Mouse (Mus musculus) spleen, embryonic (tissue): ENCODE results near the gene Gucy2g.

Experiments
- CTCF ChIA-PET: fragments of 350-600 bp; sonication (Branson Sonifier 250); formaldehyde crosslinking; loops from one replicate; lab custom pipeline; 2022; lab: Charles Lee

Gucy2g gene

DNA sequence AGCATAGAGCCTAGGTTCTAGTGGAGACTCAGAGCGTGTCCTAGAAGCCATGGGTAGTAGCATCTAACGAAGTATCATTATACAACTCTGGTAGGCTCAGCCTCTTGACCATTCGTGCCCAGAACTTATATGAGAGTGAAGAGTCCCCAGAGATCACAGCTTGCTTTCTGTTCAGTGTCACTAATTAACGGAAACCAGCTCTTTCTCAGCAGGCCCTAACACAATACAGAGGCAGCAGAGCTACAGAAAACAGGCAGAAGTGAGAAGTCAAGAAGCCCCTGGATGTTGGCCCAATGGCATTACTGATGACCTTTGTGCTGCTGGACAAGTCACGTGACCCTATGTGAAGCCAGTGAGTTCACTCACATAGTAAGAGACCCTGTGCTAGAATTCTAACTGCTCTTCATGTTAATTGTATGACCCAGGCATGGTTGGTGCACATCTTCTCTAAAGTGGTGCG lies at the start of gene Gucy2g:
Gene Gucy2g (minus strand): TSS at position 51 of the 460 bp plus-strand sequence.
- CTCF ChIA-PET, result no interaction called here

DNA sequence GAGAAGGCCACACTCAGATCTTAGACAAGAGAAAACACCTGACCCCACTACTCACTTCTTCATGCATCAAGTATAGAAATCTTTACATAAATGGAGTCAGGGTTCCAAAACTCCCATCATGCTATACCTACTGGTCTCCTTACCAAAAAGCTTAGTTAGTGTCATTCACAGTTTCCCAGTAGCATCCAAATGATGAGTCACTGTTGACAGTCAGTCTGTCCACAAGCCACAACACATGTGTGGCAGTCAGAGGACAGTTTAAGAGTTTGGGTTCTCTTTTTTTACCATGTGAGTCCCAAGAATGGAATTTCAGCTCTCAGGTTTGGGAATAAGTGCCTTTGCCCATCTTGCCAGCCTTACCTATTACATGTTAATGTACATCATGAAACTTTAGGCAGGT lies 47.9 kb upstream of the Gucy2g start:
- CTCF ChIA-PET, result interaction anchor here (0.7 kb wide), 1 partner anchor 44 kb away, joined by 6 read pairs; no protein-coding TSS in a partner anchor

DNA sequence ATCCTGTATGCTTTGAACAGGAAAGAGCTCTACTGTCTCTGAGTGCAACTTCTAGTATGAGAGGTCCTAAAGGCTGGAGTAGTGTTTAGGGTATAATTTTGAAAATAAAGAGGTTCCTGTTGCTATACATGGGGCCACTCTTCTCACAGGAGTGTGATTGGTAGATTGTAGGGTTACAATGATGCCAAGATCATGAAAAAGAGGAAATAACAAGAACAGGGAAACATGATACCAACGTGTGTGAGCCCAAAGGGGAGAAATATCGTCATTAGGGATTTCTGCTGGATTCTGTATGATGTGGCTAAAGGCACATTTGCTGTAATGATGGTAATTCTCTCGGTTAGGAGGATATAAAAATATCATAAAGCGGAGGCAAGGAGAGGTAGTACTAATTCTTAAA lies 45.0 kb upstream of the Gucy2g start:
- CTCF ChIA-PET, result no interaction called here

DNA sequence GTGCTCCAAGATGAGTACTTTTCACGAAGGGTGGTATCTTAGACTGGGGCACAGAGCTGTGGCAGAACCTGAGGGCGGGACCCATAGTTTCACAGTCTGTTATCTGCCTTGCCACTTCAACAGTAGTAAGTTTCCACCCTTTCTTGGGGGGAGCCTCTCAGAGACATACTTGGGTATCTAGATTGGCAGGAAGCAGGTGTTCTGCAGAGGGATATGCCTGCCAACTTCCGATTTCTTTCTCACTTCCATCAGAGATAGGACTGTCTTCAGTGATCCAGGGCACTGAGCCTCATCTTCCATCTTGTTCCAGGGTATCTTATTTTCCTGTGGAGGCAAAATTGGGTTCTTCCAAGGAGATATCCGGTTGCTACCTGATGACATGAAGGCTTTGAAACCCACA lies 43.1 kb upstream of the Gucy2g start:
- CTCF ChIA-PET, result no interaction called here

DNA sequence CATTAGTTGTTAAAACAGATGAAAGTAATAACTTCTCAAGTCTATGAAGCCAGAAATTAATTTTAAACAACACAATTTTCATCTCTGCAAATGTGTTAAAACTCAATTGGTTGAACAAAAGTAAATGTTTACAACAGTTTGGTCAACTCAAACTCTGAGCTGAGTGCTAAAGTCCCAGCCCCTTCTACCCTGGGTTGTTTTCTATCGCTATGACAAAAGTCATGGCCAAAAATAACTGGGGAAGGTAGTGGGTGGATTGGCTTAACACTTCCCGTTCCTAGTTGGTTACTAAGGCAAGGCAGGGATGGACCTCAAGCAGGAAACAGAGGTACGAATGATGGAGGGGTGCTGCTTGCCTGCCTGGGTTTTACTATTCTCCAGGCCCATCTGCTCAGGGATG lies 35.7 kb upstream of the Gucy2g start:
- CTCF ChIA-PET, result no interaction called here

DNA sequence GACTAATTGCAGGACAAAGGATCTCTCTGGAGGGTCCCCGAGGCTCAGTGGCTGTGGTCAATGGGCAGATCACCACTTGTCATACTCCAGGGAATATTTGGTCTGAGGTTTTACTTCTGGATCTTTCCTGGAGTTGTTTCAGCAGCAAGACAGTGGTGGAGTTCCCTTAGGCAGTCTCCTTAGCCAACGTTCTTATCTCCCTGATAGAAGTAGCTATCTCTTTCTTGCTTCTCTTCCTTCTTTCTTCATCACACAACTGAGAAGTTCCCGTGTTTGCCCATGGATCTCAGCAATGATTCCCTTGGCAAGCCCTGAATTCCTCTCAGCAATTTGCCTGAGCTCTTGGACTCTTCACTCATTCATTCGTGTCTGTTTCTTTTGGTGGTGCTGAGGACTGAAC lies 35.1 kb upstream of the Gucy2g start:
- CTCF ChIA-PET, result no interaction called here

DNA sequence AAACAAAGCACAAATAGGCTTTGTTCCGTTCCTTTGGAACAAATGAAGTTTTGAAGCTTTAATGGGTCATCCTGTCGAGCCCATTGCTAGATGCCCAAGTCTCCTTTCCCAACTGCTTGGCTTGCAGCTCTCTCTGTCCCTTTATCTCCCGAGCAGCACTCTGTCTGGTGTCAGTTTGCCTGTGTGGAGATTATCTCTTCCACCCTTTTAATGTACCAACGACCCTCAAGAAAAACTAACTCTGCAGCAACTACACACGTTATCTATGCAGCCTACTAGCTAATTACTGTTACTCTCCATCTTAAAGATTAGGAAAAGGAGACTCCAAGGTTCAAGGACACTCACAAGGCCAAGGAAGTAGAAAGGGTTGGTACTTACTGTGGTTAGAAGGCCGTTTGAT lies 32.3 kb upstream of the Gucy2g start:
- CTCF ChIA-PET, result no interaction called here

DNA sequence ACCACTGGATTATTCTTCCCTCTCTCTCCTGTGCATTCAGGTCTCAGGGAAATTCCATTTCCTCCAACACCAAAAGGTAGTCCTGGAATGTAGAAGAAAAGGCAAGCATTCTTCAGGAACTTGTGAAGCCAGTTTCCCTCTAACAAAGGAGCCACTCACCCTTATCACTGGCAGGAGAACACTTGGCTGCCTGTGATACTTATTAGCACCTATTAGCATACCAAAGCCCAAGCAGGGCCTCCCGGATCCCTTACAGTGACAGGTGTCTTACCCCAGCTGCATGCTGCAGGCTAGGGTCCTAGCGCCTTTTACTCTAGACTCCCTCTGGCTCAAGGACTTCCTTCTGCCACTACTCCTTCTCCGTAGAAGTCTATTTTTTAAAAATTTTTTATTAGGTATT lies 30.4 kb upstream of the Gucy2g start:
- CTCF ChIA-PET, result interaction anchor here (0.6 kb wide), 2 partner anchors 32 to 77 kb away, joined by 4 to 7 read pairs; no protein-coding TSS in a partner anchor

DNA sequence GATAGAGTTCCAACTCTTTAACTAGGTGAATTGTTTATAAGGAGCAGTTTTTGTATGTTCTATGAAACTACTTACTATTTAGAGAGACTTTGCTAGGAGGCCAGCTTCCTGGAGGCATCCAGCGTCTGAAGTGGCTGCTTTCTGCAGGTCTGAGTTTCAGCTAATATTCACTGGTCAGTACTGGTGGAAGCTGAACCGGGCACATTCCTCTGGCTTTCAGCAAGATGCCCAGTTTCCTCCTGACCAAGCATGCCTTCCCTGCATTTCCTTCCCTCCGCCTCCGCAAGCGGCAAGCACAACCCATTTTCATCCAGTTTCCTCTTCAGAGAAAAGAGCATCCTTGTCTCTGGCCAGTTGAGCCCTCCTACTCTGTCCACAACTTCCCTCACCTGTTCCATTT lies 28.0 kb upstream of the Gucy2g start:
- CTCF ChIA-PET, result no interaction called here

DNA sequence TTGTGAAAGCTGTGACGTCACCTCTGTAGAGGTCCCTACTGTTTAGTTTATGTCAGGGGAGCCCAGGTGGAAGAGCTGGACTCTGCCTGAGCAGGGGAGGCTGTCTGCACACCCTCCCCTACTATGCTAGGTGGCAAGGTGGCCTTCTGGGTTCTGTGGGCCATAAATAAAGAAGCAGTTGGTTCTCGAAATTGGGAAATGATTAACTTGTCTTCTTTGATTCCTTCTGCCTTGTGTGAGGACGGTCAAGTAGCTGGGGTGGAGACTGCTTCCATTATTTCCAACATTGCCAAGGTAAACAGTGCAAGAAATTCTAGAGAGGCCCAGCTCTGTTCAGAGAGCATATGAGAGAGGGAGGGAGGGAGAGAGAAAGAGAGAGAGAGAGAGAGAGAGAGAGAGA lies 27.1 kb upstream of the Gucy2g start:
- CTCF ChIA-PET, result interaction anchor here (0.6 kb wide), 1 partner anchor 23 kb away, joined by 3 read pairs; no protein-coding TSS in a partner anchor

DNA sequence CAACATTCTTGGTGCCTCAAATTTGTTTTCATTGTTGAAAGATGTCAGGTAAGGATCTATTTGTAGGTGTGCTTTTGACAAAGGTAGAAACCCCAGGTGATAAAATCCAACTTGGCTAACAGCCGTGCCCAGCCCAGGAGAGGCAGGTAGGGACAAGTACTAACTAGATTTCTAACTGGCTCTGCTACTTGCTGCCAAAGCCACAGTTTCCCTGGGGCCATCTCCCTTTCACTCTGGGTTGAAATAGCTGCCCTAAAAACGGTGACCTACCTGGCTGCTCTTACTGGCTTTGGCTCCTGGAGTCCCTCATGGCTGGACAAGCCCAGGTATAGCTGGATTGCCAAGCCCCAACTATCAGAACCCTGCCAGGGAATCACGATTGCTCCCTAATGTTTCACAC lies 25.8 kb upstream of the Gucy2g start:
- CTCF ChIA-PET, result no interaction called here

DNA sequence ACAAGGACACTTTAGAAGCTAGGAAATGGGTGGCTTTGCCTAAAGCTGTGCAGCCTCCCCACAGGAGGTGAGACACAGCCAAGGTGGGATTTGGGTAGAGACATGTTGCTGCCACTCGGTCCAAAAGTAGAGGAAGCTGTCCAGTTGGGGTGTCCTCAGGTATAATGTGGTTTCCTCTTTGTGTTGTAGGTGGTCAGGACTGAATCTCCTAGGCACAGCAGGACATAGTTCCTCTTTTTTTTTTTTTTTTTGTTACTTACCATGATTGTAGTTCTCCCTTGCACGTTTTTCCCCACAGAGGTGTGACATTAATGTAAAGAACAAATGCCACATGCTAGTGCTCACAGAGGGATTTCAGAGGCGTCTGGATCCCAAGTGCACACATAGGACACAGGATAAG lies 24.2 kb upstream of the Gucy2g start:
- CTCF ChIA-PET, result no interaction called here

DNA sequence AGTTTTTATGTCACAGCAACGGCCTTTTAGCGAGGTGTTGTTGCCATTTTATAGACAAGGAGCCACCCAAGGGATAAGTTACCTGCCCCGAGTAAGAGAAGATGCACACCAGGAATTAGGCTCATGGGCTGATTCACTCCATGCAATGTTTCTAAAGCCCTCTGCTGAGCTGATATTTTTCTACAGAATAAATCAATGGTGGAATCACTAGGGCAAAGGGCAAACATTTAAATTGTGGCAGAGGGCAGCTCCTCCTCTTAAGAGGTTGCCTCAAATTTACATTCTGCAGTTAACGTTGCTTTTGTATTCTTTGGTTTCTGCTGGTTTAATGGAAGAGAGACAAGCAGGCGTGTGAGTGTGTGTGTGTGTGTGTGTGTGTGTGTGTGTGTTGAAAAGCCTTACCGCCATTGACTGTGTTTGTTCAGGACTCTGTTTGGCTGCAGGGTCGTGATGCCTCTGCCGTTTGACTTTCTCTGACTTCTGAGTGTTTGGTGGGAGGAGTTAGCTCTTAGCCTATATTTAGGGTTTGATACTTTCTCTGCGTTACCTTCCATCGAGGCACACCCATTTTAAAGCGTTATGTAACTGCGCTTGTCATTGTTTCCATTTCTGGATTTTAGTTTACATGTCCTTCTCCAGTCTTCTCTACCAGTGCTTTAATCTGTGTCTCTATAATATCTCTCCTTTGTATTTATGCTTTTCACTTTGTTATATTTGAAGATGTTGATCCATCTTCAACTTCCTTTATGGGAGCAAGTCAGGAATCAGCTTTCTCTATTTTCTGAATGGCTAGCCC lies 19.6 kb upstream of the Gucy2g start:
- CTCF ChIA-PET, result no interaction called here

DNA sequence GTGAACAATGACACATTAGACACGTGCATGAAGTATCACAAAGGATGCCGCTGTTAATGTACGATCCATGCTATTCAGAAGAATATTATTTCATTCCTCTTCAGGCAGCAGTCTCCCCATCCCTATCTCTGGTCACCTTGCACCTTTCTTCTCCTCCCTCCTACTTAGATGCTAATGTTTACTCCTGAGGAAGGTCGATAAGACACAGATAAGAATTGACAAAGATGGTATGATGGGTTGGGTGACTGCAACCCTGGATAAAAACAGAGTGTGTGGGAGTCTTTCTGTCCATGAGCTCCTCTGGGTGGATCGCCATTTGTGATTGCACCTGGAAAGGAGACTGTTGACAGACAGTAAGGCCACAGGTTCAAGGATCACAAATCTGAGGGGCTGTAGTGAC lies 17.5 kb upstream of the Gucy2g start:
- CTCF ChIA-PET, result no interaction called here

DNA sequence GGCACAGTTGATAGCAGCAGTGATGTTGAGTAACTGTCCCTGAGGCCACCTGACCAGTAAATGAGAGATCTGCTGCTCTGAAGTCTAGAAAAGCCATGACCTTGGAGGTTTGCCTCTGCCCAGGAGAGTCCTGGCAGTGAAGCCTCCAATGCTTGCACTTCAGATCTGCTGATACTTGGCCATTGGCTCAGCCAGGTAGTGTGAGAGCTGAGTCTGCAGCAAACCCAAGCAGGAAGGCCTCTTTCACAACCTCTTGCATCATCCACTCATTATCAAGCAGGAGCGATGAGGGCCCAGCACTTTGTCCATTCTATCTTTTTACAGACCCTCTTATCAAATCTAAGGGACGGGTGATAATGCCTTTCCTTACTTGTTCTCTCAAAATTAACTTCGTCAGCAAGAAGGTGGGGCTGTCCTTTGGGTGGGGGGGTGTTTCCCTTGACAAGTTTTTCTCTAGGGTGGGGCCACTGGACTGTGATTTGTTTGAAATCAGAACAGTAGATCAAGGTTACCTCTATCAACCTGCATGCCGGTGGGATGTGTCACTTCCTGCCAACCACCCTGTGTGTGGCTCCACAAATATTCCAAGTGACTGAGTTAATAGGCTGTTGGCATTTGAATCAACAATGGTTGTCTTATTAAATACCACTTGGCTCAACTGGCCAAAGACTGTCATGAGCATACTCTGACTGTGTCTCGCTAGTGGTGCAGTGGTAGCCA lies 16.8 kb upstream of the Gucy2g start:
- CTCF ChIA-PET, result no interaction called here

DNA sequence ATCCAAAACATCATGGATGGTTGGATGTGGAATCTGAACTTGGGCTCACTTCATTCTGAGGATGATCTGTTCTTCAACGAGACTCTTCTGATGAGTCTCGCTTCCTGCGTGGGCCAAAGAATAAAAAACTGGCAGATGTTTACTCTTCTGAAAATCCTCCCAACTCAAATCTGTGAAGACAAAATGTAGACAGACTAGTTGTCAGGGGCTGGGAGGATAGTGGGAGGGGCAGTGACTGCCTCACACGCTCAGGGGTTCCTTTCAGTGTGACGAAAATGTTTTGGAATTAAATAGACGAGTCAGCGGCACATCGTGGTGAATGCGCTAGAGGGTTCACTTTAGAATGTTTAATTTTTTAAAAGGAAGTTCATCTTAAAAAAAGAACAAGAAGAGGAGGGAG lies 15.1 kb upstream of the Gucy2g start:
- CTCF ChIA-PET, result no interaction called here

DNA sequence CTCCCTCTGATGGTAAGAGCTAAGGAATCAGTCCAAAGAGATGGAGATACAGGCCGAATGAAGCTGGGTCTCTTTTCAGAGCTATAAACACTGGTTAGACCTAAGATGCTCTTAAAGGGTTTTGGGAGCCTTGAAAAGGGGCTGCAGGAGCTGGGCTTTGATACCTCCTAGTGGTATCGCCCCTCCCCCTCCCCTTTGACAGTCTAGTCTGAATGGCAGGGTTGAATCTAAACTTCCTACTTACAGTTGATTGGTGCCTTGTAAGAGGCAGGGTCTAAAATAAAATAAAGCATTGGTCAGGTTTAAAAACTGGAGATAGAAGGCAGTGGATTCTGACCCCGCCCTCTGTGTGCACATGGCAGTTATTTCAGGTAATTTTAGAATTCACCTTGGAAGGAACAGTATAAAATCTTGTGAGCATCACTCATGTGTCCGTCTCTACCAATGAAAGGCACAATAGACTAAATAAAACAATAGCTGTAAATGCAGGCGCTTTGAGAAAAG lies 13.5 kb upstream of the Gucy2g start:
- CTCF ChIA-PET, result interaction anchor here (0.6 kb wide), 1 partner anchor 78 kb away, joined by 8 read pairs; no protein-coding TSS in a partner anchor

DNA sequence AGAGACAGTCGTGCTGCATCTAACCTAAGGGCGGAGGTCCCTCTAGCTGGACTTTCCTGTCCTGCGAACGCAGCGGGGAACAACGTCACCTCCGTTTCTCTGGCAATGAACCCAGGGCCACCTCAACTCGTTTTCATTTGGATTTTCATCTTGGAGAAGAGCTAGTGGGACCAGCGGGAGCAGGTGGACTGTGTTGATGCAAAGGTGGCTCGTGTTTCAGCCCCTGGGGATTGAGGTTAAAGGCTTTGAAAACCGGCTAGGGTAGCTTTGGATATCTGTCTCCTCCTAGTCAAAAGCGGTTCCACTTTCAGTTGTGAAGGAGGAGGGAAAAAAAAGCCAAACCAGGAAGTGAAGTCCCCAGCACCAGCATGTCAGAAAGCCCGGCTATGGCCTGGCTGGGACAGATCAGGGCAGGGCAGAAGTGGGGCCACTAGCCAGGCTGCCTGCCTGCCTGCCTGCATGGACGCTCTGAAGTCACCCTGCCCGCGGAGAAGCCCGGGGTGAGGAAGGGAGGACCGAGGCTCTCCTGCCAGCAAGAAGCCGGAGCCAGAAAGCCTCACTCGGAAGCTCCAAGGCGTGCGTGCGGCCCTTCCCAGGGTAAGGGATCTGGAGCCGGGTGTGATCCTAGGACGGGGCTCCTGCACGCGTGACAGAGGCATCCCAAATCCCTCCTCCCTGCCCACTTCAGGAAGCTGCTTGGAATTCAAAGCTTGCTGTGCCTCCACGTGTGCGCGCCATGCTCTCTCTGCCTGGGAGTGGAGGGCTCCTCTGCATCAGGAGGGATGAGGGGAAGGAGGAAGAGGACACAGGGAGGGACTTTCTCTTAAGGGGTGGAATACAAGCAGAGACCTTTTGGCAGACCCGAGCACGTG lies 12.8 kb upstream of the Gucy2g start:
- CTCF ChIA-PET, result interaction anchor here (0.6 to 0.8 kb wide), 2 partner anchors 48 to 79 kb away, joined by 4 to 8 read pairs; no protein-coding TSS in a partner anchor

DNA sequence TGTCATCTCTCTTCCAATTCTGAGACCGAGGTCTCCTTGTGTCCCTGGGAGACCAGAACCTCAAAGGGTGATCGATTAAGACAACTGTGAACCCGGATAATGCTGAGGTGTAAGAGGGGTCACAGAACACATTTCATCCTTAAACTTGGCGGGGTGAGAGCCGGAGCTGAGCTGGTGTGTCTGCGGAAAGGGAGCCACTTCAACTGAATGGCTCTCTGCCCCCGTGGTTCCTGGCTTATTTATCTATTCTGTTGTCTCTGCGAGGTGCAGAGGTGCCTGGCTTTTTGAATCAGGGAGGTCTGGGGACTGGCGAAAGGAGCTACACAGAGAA lies 12.2 kb upstream of the Gucy2g start:
- CTCF ChIA-PET, result interaction anchor here (0.8 kb wide), 1 partner anchor 49 kb away, joined by 4 read pairs; no protein-coding TSS in a partner anchor

DNA sequence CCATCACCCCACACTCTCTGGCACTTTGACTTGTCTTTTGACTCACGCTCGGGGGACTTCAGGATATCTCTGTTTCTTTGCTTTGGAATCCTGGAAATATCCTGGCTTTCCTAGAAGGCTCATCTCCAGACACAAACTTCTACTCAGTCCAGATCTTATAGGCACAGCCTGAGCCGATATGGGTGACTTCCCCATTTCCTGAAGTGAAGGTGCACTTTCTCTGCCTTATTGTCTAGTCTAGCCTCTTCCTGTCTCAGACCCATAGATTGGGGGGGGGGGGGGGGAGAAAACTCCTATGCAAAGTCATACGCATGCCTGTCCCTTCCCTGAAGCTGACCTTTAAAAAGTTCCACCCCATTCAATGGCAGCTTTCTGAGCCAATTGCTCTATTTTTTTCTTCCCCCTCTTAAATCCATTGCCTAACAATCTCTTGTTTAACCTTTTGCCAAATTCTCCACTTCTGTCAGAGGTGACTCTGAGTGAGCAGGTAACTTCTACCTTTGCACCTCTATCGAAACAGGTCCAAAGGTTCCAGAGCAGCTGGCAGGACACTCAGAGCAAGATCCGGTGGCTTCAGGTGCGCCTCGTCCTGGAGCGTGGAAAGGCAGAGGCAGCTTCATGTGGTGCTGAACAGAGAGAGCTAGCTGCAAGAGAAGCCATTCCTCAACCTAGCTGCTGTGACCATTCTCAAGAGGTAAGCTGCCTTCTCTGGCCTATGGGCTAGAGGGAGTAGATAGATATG lies 10.5 kb upstream of the Gucy2g start, which contains the start of gene Acsl5:
Gene Acsl5 (plus strand): TSS at position 556 of the 742 bp plus-strand sequence.
- CTCF ChIA-PET, result interaction anchor here (0.6 kb wide), 1 partner anchor 1836 kb away, joined by 3 read pairs; no protein-coding TSS in a partner anchor

DNA sequence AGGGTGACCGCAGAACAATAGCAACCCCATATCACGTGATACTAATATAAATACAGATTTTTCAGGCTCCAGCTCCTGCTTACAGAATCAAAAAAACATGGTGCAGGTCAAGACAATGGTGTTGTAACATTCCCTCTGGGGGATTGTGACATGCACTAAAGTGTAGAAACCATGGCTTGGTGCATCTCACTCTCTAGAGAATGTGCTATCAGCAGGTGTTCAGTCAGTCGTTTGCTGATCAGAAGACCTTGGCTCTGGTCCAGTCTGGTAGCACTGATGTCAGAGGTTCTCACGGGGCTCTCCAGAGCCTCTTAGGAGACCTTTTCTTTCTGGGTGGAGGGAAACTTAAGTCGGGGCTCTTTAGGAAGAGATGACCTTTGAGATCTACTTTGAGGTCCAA lies 9.4 kb upstream of the Gucy2g start:
- CTCF ChIA-PET, result no interaction called here
